Mouse (Mus musculus): ENCODE results near the gene Pqlc3. TPM values are rescaled to one million over a fixed set of nuclear protein-coding genes. Genes with fewer than 3 reads are reported as not detected.

Gene Pqlc3
- 5.4 and 5.6 TPM in 2 replicates for polyA plus RNA-seq (2014; fragmentation: Nextera tagmentation; extraction: Ambion mirVana)

GRCm38 (mm10) chr12:16999739-17000497 is at the start of gene Pqlc3:
Gene Pqlc3, minus strand, starts transcription at chr12:17000408.
- Histone ChIP-seq H3K27ac (replicated peaks; ENCODE audit: low read depth, low read length) (no peak within 1 kb of the TSS), H3K27me3 (ENCODE audit: control insufficient read depth, insufficient read depth, low read length) (peaks cover 14% of the 10 kb centered on the region), H3K9ac (ENCODE audit: low read length) (peak within 1 kb of the TSS; percentile 35; the same call in 1 of the 2 replicates), H3K36me3 (ENCODE audit: control insufficient read depth, insufficient read depth, low read length) (no peaks in the 10 kb centered on the region), H3K4me1 (ENCODE audit: control insufficient read depth, insufficient read depth, low read length) (no peaks in the 10 kb centered on the region), H3K4me2 (ENCODE audit: low read depth, severe bottlenecking) (peak within 1 kb of the TSS; percentile 95), H3K9me3 (ENCODE audit: control insufficient read depth, low read length) (no peaks in the 10 kb centered on the region), H3K4me3 (ENCODE audit: low read depth, low read length) (peak within 1 kb of the TSS; percentile 54)
- peak; percentile 89 for ATAC-seq (ENCODE audit: insufficient number of reproducible peaks, low FRiP score, low TSS enrichment, low read depth)
- DNase-seq (ENCODE audit: low spot score) = peak; percentile 78
- WGBS = 2% methylated on average over 57 of the region's 57 CpGs

GRCm38 (mm10) chr12:17049796-17050195 is 49.6 kb upstream of the Pqlc3 start:
- H3K36me3 ChIP-seq (ENCODE audit: control insufficient read depth, insufficient read depth, low read length) = no peaks in the 10 kb centered on the region
- no peak overlapping the region for H3K4me2 ChIP-seq (ENCODE audit: low read depth, severe bottlenecking)
- no peak overlapping the region for H3K27ac ChIP-seq (replicated peaks; ENCODE audit: low read depth, low read length)
- H3K4me3 ChIP-seq (ENCODE audit: low read depth, low read length) = no peak overlapping the region
- WGBS = 88% methylated on average over 1 of the region's 1 CpGs
- ATAC-seq (ENCODE audit: insufficient number of reproducible peaks, low FRiP score, low TSS enrichment, low read depth) (no peak), DNase-seq (ENCODE audit: low spot score) (no peak)
- no peaks in the 10 kb centered on the region for H3K4me1 ChIP-seq (ENCODE audit: control insufficient read depth, insufficient read depth, low read length)
- H3K9me3 ChIP-seq (ENCODE audit: control insufficient read depth, low read length) = no peaks in the 10 kb centered on the region
- H3K27me3 ChIP-seq (ENCODE audit: control insufficient read depth, insufficient read depth, low read length) = no peaks in the 10 kb centered on the region
- H3K9ac ChIP-seq (ENCODE audit: low read length) = no peak overlapping the region

GRCm38 (mm10) chr12:17048979-17049612 is 48.9 kb upstream of the Pqlc3 start:
- 62% methylated on average over 7 of the region's 7 CpGs for WGBS
- no peak overlapping the region for H3K4me3 ChIP-seq (ENCODE audit: low read depth, low read length)
- no peaks in the 10 kb centered on the region for H3K4me1 ChIP-seq (ENCODE audit: control insufficient read depth, insufficient read depth, low read length)
- no peak overlapping the region for H3K4me2 ChIP-seq (ENCODE audit: low read depth, severe bottlenecking)
- DNase-seq (ENCODE audit: low spot score) (no peak), ATAC-seq (ENCODE audit: insufficient number of reproducible peaks, low FRiP score, low TSS enrichment, low read depth) (no peak)
- H3K36me3 ChIP-seq (ENCODE audit: control insufficient read depth, insufficient read depth, low read length) = no peaks in the 10 kb centered on the region
- H3K27ac ChIP-seq (replicated peaks; ENCODE audit: low read depth, low read length) = no peak overlapping the region
- H3K9ac ChIP-seq (ENCODE audit: low read length) = no peak overlapping the region
- H3K9me3 ChIP-seq (ENCODE audit: control insufficient read depth, low read length) = no peaks in the 10 kb centered on the region
- no peaks in the 10 kb centered on the region for H3K27me3 ChIP-seq (ENCODE audit: control insufficient read depth, insufficient read depth, low read length)

GRCm38 (mm10) chr12:17043311-17043710 is 43.1 kb upstream of the Pqlc3 start:
- H3K4me1 ChIP-seq (ENCODE audit: control insufficient read depth, insufficient read depth, low read length) = no peaks in the 10 kb centered on the region
- no peaks in the 10 kb centered on the region for H3K27me3 ChIP-seq (ENCODE audit: control insufficient read depth, insufficient read depth, low read length)
- H3K4me3 ChIP-seq (ENCODE audit: low read depth, low read length) = no peak overlapping the region
- ATAC-seq (ENCODE audit: insufficient number of reproducible peaks, low FRiP score, low TSS enrichment, low read depth) = no peak
- H3K9ac ChIP-seq (ENCODE audit: low read length) = no peak overlapping the region
- no peaks in the 10 kb centered on the region for H3K9me3 ChIP-seq (ENCODE audit: control insufficient read depth, low read length)
- DNase-seq (ENCODE audit: low spot score) = no peak
- no peaks in the 10 kb centered on the region for H3K36me3 ChIP-seq (ENCODE audit: control insufficient read depth, insufficient read depth, low read length)
- WGBS = 36% methylated on average over 5 of the region's 5 CpGs
- no peak overlapping the region for H3K4me2 ChIP-seq (ENCODE audit: low read depth, severe bottlenecking)
- H3K27ac ChIP-seq (replicated peaks; ENCODE audit: low read depth, low read length) = no peak overlapping the region

- no peak for DNase-seq (ENCODE audit: low spot score)
- H3K36me3 ChIP-seq (ENCODE audit: control insufficient read depth, insufficient read depth, low read length) = no peaks in the 10 kb centered on the region
- H3K4me2 ChIP-seq (ENCODE audit: low read depth, severe bottlenecking) = no peak overlapping the region
- H3K4me3 ChIP-seq (ENCODE audit: low read depth, low read length) = no peak overlapping the region
- no peaks in the 10 kb centered on the region for H3K27me3 ChIP-seq (ENCODE audit: control insufficient read depth, insufficient read depth, low read length)
- WGBS = 50% methylated on average over 1 of the region's 1 CpGs
- H3K27ac ChIP-seq (replicated peaks; ENCODE audit: low read depth, low read length) = no peak overlapping the region
- no peaks in the 10 kb centered on the region for H3K4me1 ChIP-seq (ENCODE audit: control insufficient read depth, insufficient read depth, low read length)
- H3K9ac ChIP-seq (ENCODE audit: low read length) = no peak overlapping the region
- ATAC-seq (ENCODE audit: insufficient number of reproducible peaks, low FRiP score, low TSS enrichment, low read depth) = no peak
- H3K9me3 ChIP-seq (ENCODE audit: control insufficient read depth, low read length) = no peaks in the 10 kb centered on the region
These were observed 40.4 kb upstream of the Pqlc3 start for GRCm38 (mm10) chr12:17040567-17040966.

GRCm38 (mm10) chr12:17039415-17039814 is 39.2 kb upstream of the Pqlc3 start:
- H3K9ac ChIP-seq (ENCODE audit: low read length) = no peak overlapping the region
- no peaks in the 10 kb centered on the region for H3K36me3 ChIP-seq (ENCODE audit: control insufficient read depth, insufficient read depth, low read length)
- DNase-seq (ENCODE audit: low spot score) (no peak), ATAC-seq (ENCODE audit: insufficient number of reproducible peaks, low FRiP score, low TSS enrichment, low read depth) (no peak)
- no peaks in the 10 kb centered on the region for H3K27me3 ChIP-seq (ENCODE audit: control insufficient read depth, insufficient read depth, low read length)
- H3K4me3 ChIP-seq (ENCODE audit: low read depth, low read length) = no peak overlapping the region
- H3K4me1 ChIP-seq (ENCODE audit: control insufficient read depth, insufficient read depth, low read length) = no peaks in the 10 kb centered on the region
- H3K4me2 ChIP-seq (ENCODE audit: low read depth, severe bottlenecking) = no peak overlapping the region
- no peak overlapping the region for H3K27ac ChIP-seq (replicated peaks; ENCODE audit: low read depth, low read length)
- WGBS = 73% methylated on average over 2 of the region's 2 CpGs
- no peaks in the 10 kb centered on the region for H3K9me3 ChIP-seq (ENCODE audit: control insufficient read depth, low read length)

- Histone ChIP-seq H3K27ac (replicated peaks; ENCODE audit: low read depth, low read length) (no peak overlapping the region), H3K4me1 (ENCODE audit: control insufficient read depth, insufficient read depth, low read length) (no peaks in the 10 kb centered on the region), H3K9me3 (ENCODE audit: control insufficient read depth, low read length) (no peaks in the 10 kb centered on the region), H3K36me3 (ENCODE audit: control insufficient read depth, insufficient read depth, low read length) (no peaks in the 10 kb centered on the region), H3K27me3 (ENCODE audit: control insufficient read depth, insufficient read depth, low read length) (no peaks in the 10 kb centered on the region), H3K4me2 (ENCODE audit: low read depth, severe bottlenecking) (no peak overlapping the region), H3K9ac (ENCODE audit: low read length) (no peak overlapping the region), H3K4me3 (ENCODE audit: low read depth, low read length) (no peak overlapping the region)
- DNase-seq (ENCODE audit: low spot score) (no peak), ATAC-seq (ENCODE audit: insufficient number of reproducible peaks, low FRiP score, low TSS enrichment, low read depth) (no peak)
- 87% methylated on average over 6 of the region's 6 CpGs for WGBS
These were observed 38.0 kb upstream of the Pqlc3 start for GRCm38 (mm10) chr12:17038246-17038645.

GRCm38 (mm10) chr12:17037053-17037610 is 36.9 kb upstream of the Pqlc3 start:
- H3K4me3 ChIP-seq (ENCODE audit: low read depth, low read length) = no peak overlapping the region
- no peaks in the 10 kb centered on the region for H3K36me3 ChIP-seq (ENCODE audit: control insufficient read depth, insufficient read depth, low read length)
- no peak overlapping the region for H3K27ac ChIP-seq (replicated peaks; ENCODE audit: low read depth, low read length)
- H3K9ac ChIP-seq (ENCODE audit: low read length) = no peak overlapping the region
- no peaks in the 10 kb centered on the region for H3K9me3 ChIP-seq (ENCODE audit: control insufficient read depth, low read length)
- H3K4me2 ChIP-seq (ENCODE audit: low read depth, severe bottlenecking) = no peak overlapping the region
- ATAC-seq (ENCODE audit: insufficient number of reproducible peaks, low FRiP score, low TSS enrichment, low read depth) (no peak), DNase-seq (ENCODE audit: low spot score) (no peak)
- no peaks in the 10 kb centered on the region for H3K4me1 ChIP-seq (ENCODE audit: control insufficient read depth, insufficient read depth, low read length)
- no peaks in the 10 kb centered on the region for H3K27me3 ChIP-seq (ENCODE audit: control insufficient read depth, insufficient read depth, low read length)
- WGBS = 67% methylated on average over 14 of the region's 14 CpGs
